Mouse (Mus musculus) heart, embryonic 14.5 days (tissue): ENCODE measurements around the gene Pbld2. TPM values are rescaled to one million over a fixed set of nuclear protein-coding genes. Genes with fewer than 3 reads are reported as not detected.

Experiments used
- ATAC-seq: fragments of 200-750 bp; cut with Nextera tagmentation; 2 replicates; pipeline ENCODE4 v1.8.0; 2017; ENCODE audit warnings: low read depth, moderate TSS enrichment; ENCODE audit not compliant: insufficient number of reproducible peaks, insufficient read depth, low FRiP score
- H3K27ac ChIP-seq, 2 experiments: fragments of 200-500 bp in 1 of 2; fragments of 300-500 bp in 1 of 2; sonication (generic) in 1 of 2; replicated peaks in 1 of 2; 2 replicates each; pipeline ENCODE4 v1.5.1; 2012 to 2014; ENCODE audit warnings: low read depth in 2 of 2, low read length in 2 of 2, control low read depth in 1 of 2, mild to moderate bottlenecking in 1 of 2, mixed read lengths in 1 of 2; ENCODE audit not compliant: control insufficient read depth in 1 of 2, insufficient read depth in 1 of 2
- H3K27me3 ChIP-seq: fragments of 300-500 bp; sonication (generic); 2 replicates; pipeline ENCODE4 v1.6.1; 2014; ENCODE audit warnings: mild to moderate bottlenecking, low read length, control low read depth; ENCODE audit not compliant: control insufficient read depth, insufficient read depth
- H3K36me3 ChIP-seq: fragments of 300-500 bp; sonication (generic); 2 replicates; pipeline ENCODE4 v1.6.1; 2014; ENCODE audit warnings: mild to moderate bottlenecking, control low read depth, low read length, mixed read lengths; ENCODE audit not compliant: control insufficient read depth, insufficient read depth
- H3K4me1 ChIP-seq, 2 experiments: fragments of 200-500 bp in 1 of 2; fragments of 300-500 bp in 1 of 2; sonication (generic) in 1 of 2; 2 replicates each; pipeline ENCODE4 v1.6.1; 2012 to 2014; ENCODE audit warnings: low read length in 2 of 2, control low read depth in 1 of 2, mixed read lengths in 1 of 2; ENCODE audit not compliant: control insufficient read depth in 2 of 2, insufficient read depth in 2 of 2
- H3K4me2 ChIP-seq: fragments of 300-500 bp; sonication (generic); 2 replicates; pipeline ENCODE4 v1.6.1; 2014; ENCODE audit warnings: mild to moderate bottlenecking, low read length
- H3K4me3 ChIP-seq, 2 experiments: fragments of 200-500 bp in 1 of 2; fragments of 300-500 bp in 1 of 2; sonication (generic) in 1 of 2; 2 replicates each; pipeline ENCODE4 v1.5.1; 2012 to 2014; ENCODE audit warnings: low read length in 2 of 2, mild to moderate bottlenecking in 2 of 2, control low read depth in 1 of 2, low read depth in 1 of 2, moderate library complexity in 1 of 2; ENCODE audit not compliant: control insufficient read depth in 1 of 2, insufficient read depth in 1 of 2
- H3K9ac ChIP-seq: fragments of 300-500 bp; sonication (generic); 2 replicates; pipeline ENCODE4 v1.6.1; 2014; ENCODE audit warnings: mild to moderate bottlenecking, low read length
- H3K9me3 ChIP-seq: fragments of 300-500 bp; sonication (generic); 2 replicates; pipeline ENCODE4 v1.6.1; 2016; ENCODE audit warnings: low read length, control low read depth; ENCODE audit not compliant: control insufficient read depth
- WGBS: fragments of 180-500 bp; shearing (Covaris S2); extraction: QIAGEN DNeasy Blood & Tissue Kit; methylation state at CpG from one replicate; pipeline ENCODE4 v1.1.7; 2014; 5-methylcytosine and 5-hydroxymethylcytosine counted together
- polyA plus RNA-seq: library from polyadenylated mRNA; unstranded; fragments of >200 nt; fragmentation: Nextera tagmentation; extraction: Ambion mirVana; gene quantifications from 2 replicates; pipeline ENCODE4 v1.2.1, GENCODE M21; 2014

Gene Pbld2
- polyA plus RNA-seq, 1 experiment from 2014 or later: 0.46 TPM

DNA sequence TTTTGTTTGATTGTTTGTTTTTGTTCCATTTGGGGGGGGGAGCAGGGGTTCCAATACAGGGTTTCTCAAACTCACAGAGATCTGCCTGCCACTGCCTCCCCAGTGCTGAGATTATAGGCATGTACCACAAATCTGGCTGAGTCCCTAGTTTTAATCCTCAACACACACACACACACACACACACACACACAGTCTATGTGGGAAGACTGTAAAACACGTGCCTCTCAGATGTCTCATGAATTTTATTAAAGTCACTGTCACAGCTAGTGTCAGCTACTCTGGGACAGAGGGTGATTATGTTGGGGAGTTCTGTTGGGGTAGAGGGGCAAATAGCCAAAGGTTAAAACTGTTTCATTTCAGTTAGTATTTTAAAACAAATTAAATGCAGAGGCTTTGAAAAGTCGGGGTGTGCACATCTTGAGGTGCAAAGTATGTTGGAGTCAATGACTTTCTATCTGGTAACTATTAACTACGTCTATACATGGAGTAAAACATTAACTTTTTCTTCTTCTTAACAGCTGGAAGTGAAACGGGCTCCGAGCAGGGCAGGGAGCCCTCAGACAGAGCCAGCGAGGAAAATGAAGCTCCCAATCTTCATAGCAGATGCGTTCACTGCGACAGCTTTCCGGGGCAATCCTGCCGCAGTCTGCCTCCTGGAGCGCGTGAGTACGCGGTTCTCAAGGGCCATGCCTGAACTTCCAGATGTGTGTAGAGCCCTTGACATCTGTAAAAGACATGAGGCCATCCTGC lies 14.6 kb downstream of the Pbld2 start:
- Histone ChIP-seq H3K4me2 (no peak overlapping the region), H3K27ac (no peak overlapping the region), H3K9me3 (no peaks in the 10 kb centered on the region), H3K36me3 (no peaks in the 10 kb centered on the region), H3K4me3 (no peak overlapping the region), H3K4me1 (peaks cover 2 to 3% of the 10 kb centered on the region in 2 experiments; a peak in 2 of 4 replicates), H3K9ac (no peak overlapping the region), H3K27me3 (no peaks in the 10 kb centered on the region)
- WGBS: 76% methylated on average over 14 of the region's 14 CpGs
- no peak for ATAC-seq

DNA sequence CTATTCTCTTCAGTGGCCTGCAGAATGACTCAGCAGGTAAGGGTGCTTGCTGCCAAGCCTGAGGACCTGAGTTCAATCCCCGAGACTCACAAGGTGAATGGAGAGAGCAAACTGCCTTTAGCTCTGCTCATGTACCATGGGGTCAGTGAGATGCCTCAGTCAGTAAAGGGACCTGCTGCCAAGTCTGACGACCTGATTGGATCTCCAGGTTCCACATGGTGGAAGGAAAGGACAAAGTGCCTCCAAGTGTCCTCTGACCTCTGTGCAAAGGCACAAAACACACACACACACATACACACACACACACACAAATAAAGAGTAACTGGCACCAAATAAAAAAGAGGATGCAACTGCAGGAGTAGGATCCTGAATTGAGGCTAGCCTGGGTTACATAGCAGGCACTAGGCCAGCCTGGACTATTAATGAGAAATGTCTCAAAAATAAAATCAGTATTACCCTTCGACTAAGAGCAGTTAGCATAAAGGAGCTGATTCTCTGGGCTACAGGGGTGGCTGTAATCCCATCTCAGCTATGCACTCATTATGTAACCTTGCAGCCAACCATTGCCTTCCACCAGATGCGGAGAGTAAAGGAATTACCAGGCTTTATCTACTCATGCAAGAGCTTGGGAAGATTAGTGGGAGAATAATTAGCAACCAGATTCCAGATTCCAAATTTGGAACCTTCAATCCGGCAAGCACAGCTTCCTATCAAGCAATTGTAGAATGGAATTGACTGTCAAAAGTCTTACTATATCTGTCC lies 15.9 kb downstream of the Pbld2 start:
- H3K4me3 ChIP-seq: no peak overlapping the region
- no peaks in the 10 kb centered on the region for H3K27me3 ChIP-seq
- ATAC-seq: peak; percentile 43; the same call in 1 of the 2 replicates
- WGBS: 54% methylated on average over 5 of the region's 5 CpGs
- H3K9ac ChIP-seq: no peak overlapping the region
- no peak overlapping the region for H3K27ac ChIP-seq
- H3K4me2 ChIP-seq: no peak overlapping the region
- no peaks in the 10 kb centered on the region for H3K9me3 ChIP-seq
- H3K4me1 ChIP-seq: peaks cover 2 to 3% of the 10 kb centered on the region in 2 experiments; a peak in 2 of 4 replicates
- no peaks in the 10 kb centered on the region for H3K36me3 ChIP-seq

DNA sequence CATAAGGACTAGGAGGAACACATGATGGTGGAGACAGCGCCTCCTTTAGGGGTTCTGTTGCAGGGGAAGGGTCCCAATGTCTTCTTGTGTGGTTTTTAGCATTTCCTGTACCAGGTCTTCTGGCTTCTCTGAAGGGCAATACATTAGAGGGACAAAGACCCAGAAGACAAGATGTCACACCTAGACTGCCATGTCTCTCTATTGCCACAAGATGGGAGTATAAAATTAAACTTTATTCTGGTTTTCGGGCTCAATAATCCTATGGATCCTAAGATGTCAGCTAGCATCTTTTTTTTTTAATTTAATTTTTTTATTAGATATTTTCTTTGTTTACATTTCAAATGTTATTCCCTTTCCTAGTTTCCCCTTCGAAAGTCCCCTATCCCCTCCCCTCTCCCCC lies 19.0 kb downstream of the Pbld2 start:
- Histone ChIP-seq H3K36me3 (no peaks in the 10 kb centered on the region), H3K4me1 (peaks cover 2 to 3% of the 10 kb centered on the region in 2 experiments; a peak in 2 of 4 replicates), H3K4me3 (no peak overlapping the region), H3K27ac (no peak overlapping the region), H3K9me3 (no peaks in the 10 kb centered on the region), H3K4me2 (no peak overlapping the region), H3K27me3 (no peaks in the 10 kb centered on the region), H3K9ac (no peak overlapping the region)
- ATAC-seq: no peak
- 78% methylated on average over 3 of the region's 3 CpGs for WGBS

DNA sequence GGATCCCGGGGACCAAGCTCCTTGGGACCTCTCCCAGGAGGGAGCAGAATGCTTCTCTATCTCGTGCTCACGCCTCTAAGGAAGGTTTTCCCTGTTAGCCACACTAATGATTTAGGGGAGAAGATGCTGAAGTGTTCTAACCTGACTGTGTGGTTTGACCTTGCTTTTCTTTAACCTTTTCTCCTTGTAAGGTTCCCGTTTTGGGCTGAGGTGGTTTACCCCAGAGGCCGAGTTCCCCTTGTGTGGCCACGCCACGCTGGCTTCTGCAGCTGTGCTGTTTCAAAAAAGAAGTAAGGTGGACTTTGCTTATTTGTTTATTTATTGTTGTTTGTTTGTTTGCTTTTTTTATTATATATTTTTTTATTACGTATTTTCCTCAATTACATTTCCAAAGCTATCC lies 23.6 kb downstream of the Pbld2 start:
- Histone ChIP-seq H3K36me3 (no peaks in the 10 kb centered on the region), H3K4me1 (no peaks in the 10 kb centered on the region), H3K4me2 (no peak overlapping the region), H3K27me3 (no peaks in the 10 kb centered on the region), H3K27ac (no peak overlapping the region), H3K9me3 (no peaks in the 10 kb centered on the region), H3K9ac (no peak overlapping the region), H3K4me3 (no peak overlapping the region)
- 85% methylated on average over 8 of the region's 8 CpGs for WGBS
- ATAC-seq: no peak

DNA sequence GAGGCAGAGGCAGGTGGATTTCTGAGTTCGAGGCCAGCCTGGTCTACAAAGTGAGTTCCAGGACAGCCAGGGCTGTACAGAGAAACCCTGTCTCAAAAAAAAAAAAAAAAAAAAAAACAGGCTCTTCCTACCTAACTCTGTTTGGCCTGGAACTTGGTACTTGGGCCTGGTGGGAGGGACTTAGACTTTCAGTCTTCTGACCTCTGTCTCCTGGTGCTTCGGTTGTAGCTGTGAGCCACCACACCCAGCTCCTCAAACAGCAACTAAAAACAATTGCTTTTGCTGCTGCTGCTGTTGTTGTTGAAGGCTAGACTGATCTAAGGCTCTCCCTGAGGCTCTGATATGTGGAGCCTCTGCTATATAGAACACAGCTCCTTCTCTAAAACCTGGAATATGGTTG lies 25.0 kb downstream of the Pbld2 start:
- Histone ChIP-seq H3K4me1 (peaks cover 3 to 4% of the 10 kb centered on the region in 2 experiments; a peak in 2 of 4 replicates), H3K36me3 (no peaks in the 10 kb centered on the region), H3K27me3 (no peaks in the 10 kb centered on the region), H3K9me3 (no peaks in the 10 kb centered on the region), H3K27ac (no peak overlapping the region), H3K4me2 (no peak overlapping the region), H3K4me3 (no peak overlapping the region), H3K9ac (no peak overlapping the region)
- WGBS: 65% methylated on average over 1 of the region's 2 CpGs
- ATAC-seq: no peak

DNA sequence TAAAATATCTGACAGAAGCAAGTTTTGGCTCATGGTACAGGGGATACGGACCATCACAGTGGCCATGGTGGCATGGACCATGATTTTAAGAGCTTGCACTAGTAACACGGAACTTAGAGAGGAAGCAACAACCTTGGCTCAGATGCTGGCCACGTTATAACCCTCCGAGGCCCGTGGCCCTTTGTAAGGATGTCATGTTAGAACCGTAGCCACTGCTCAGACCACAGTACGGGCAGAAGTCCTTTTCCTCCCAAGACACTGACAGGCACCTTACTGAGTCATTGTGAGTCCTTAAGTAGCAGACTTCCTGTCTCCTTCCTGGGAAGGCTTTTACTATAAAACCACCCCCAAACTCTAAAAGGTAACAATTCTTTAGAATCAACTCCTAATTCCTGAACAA lies 27.2 kb downstream of the Pbld2 start:
- 70% methylated on average over 7 of the region's 7 CpGs for WGBS
- no peaks in the 10 kb centered on the region for H3K36me3 ChIP-seq

DNA sequence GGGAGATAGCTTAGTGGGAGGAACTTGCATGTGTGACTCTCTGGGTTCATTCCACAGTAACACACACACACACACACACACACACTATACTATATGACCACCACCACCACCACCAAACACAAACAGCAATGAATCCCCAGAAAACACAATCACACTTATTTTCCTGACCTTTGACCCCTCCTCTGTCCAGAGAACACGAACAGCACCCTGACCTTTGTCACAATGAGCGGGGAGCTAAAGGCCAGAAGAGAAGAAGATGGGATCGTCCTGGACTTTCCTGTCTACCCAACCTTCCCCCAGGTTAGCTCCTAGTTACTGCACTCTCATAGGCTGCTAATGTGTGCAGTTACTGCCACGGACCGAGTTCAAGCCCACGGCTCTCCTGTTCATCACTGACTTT lies 27.9 kb downstream of the Pbld2 start:
- WGBS: 77% methylated on average over 6 of the region's 6 CpGs
- Histone ChIP-seq H3K9ac (no peak overlapping the region), H3K4me1 (peaks cover 3 to 4% of the 10 kb centered on the region in 2 experiments; a peak in 2 of 4 replicates), H3K36me3 (no peaks in the 10 kb centered on the region), H3K9me3 (no peaks in the 10 kb centered on the region), H3K27ac (no peak overlapping the region), H3K4me2 (no peak overlapping the region), H3K4me3 (no peak overlapping the region), H3K27me3 (no peaks in the 10 kb centered on the region)
- no peak for ATAC-seq

More for the DNA sequence above, 27.2 kb downstream of the Pbld2 start:
- Histone ChIP-seq H3K4me2 (no peak overlapping the region), H3K27ac (no peak overlapping the region), H3K27me3 (no peaks in the 10 kb centered on the region), H3K4me3 (no peak overlapping the region), H3K9ac (no peak overlapping the region), H3K4me1 (peaks cover 3 to 4% of the 10 kb centered on the region in 2 experiments; a peak in 2 of 4 replicates), H3K9me3 (no peaks in the 10 kb centered on the region)
- no peak for ATAC-seq
